Mouse (Mus musculus) ES-CJ7 (cell line): ENCODE results near the gene Hist1h2bb.

Experiments used
- DNase-seq: peaks from one replicate; pipeline ENCODE4 v3.0.0; 2011; ENCODE audit warnings: low read depth, low spot score

The Hist1h2bb gene

DNA sequence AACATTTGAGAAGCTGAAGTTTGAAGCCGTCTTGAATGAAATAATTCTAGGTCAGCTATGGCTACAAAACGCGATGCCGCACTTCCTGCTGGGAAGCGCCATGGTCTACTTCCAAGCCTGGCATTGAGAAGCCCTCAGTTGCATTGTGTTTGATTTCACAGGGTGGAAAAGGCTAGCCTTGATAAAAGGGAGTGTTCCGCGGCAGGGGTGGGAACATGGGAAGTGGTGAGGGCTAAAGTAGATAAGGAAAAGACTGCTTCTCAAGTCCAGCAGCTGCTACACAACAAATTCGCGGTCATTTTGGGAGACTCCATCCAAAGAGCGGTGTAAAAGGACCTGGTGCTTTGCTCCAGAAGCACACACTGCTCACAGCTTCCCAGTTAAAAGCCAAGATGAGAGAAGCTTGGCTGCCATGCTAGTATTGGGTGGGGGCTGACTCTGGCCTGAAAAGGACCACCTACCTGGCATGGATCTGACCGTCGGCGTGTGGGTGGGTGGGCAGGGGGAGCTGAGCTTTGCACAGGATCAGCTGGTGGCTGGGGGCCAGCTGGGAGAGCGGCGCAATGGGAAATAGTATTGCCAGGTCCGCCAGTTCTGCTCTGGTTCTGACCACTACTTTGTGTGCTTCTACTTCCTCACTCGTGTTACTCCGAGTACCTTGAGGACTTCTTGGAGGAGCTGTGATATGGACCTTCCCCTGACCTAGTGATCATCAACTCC, 17.9 kb upstream of the Hist1h2bb start:
- no peak for DNase-seq

DNA sequence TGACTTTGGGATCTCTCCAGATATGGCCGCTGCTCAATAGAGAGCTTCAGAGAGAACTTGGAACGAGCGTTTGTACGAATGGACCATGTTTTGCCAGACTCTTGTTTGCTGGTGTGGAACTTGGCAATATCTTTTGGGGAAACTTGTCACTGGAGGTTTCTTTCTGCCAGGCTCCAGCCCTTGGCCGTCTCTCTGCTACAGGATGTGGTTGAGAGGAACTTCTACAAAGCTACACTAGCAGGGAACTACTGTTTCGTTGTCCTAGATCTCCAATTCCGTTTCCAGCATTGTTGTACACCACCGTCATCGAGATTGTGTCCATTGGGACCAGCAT, 17.4 kb upstream of the Hist1h2bb start:
- DNase-seq, result no peak

DNA sequence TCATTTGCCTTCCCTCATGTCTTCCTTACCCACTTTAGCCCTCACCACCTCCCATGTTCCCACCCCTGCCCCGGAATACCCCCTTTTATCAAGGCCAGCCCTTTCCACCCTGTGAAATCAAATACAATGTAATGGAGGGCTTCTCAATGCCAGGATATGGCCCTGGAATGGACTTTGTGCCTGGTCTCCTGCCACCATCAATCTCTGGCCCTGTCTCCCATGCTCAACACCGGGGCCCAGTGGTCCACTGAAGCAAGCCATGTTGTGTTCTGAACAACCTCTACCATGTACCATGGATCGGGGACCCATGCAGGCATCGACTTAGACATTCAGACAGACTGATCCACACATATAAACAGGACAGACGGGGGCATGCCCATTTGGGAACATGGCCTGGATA, 16.8 kb upstream of the Hist1h2bb start:
- DNase-seq, result no peak

DNA sequence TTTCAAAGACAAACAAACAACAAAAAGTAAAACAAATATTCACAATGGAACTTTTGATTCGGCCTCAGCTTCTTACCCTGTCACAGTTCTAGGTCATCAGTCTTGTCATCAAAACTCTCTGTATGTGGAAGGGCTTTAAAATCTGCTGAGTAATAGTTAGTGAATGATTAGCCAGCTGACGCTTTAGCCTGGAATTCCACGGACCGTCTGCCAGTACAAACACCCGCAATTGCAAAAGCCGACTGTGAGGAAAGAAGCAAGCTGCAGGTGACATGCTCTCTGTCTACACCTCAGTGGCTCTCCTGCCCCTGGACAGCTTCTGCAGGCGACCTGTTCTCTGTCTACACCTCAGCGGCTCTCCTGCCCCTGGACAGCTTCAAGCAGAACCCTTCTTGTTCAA, 16.1 kb upstream of the Hist1h2bb start:
- DNase-seq, result no peak

DNA sequence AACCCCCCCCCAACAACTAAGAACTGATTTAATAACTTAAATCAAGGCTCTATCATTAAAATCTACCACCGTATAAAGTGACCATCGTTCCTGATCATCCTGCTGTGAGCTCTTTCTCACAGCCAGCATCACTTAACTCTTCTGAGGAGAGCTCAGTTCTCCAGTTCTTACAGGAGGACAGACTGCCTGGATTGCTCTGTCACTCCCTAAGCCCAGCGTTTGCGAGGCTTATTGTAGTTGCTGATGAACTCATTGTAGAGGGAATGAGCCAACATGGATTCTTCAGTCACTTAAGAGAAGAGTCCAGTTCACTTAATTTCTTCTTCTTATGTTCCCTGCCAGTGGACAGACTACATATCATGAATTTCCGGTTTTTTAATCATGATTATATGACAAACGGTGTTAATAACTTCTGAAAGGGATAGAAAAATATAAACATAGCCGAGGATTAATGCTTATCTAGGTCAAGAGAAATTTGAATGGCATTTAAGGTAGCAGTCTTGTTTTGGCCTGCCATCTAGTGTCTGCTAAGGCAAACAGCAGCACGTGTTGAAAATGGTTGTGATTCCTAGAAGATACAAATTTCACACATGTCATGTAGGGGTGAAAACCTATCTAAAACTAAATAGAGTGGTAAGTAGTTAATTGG, 14.3 kb upstream of the Hist1h2bb start:
- peak; percentile 49 for DNase-seq

DNA sequence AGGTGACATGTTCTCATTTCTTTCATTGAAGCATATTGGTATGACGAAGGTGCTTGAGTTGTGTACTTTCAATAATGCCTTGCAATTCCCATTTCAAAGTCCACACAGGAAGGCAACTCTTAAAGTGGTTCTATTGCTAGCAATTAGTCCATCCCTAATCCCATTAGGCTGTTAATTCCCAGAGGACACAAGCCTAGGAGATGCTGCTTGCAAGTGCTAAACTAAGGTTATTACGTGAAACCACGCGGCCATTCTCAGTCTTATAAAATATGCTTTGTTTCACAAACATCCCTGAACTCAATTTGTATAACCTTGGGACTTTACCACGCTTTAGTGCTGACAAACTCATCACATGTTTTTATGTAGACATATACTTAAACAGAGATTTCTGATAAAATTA, 9.4 kb upstream of the Hist1h2bb start:
- DNase-seq, result no peak

DNA sequence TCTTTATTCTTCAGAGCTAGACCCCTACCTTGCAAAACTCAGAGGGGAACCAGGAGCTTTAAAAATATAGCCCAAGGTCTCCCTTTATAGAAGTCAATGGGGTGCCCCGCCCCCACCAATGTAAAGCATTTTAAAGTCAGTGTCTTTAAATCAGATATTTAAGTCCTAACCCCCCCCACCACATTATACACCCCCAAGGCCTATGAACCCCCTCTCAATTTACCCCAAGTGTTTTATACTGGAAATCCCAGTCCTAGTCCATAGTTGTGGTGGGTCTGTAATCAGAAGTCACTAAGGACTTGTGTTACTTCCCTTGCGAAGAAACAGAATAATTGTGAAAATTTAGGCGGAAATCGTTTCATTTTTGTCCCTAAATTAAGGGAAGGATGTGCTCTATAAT, 8.5 kb upstream of the Hist1h2bb start:
- DNase-seq, result no peak

DNA sequence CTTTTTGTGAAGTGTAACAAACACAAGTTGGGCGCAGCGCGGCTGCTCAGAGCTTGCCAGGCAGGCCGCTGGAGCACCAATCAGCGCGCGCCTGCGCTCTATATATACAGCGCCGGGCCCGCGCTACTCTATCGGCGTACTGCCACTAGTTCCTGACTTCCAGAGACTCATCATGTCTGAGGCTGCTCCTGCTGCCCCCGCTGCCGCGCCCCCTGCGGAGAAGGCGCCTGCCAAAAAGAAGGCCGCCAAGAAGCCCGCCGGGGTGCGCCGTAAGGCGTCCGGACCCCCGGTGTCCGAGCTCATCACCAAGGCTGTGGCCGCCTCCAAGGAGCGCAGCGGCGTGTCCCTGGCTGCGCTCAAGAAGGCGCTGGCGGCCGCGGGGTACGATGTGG, 7.9 kb upstream of the Hist1h2bb start, which contains the start of gene Hist1h1c:
Gene Hist1h1c, plus strand, starts transcription at position 132 of the 392 bp plus-strand sequence.
- peak; percentile 93 for DNase-seq

DNA sequence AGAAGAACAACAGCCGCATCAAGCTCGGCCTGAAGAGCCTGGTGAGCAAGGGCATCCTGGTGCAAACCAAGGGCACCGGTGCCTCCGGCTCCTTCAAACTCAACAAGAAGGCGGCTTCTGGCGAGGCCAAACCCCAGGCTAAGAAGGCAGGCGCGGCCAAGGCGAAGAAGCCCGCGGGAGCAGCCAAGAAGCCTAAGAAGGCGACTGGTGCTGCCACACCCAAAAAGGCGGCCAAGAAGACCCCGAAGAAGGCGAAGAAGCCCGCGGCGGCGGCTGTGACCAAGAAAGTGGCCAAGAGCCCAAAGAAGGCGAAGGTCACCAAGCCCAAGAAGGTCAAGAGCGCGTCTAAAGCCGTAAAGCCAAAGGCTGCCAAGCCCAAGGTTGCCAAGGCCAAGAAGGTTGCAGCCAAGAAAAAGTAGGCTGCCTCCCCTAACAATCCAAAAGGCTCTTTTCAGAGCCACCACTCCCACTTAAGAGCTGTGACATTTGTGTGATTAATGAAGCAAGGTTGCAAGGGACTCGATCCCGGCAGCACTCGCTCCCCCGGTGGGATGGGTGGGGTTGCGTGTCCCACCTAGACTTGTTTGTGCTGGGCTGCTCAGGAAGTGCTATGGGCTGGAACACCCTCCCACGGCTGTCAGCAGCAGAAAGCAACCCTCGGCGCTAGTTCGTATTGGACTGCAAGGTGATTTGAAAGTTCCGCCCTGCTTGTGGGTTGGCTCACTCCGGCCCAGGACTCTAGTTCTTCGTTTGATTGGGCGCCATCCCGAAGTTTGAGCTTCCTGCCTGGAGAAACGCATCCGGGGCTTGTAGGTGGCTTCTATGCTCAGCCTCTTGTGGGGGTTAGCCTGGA, 7.2 kb upstream of the Hist1h2bb start:
- DNase-seq, result peak; percentile 97

DNA sequence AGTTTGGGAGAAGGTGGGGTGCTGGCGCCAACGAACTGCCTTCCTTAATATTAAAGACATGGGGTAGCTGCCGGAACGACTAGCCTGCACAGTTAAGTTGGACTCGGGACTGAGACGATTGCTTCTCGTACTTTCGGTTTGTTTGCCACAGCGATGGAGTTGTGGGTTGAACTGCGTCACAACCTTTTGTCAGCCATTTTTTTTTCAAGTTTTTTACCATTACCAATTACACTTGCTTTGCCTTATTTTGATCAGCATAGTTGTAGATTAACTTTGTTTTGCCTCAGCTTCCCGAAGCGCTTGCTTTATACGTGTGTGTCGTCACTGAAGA, 6.6 kb upstream of the Hist1h2bb start:
- DNase-seq, result no peak

DNA sequence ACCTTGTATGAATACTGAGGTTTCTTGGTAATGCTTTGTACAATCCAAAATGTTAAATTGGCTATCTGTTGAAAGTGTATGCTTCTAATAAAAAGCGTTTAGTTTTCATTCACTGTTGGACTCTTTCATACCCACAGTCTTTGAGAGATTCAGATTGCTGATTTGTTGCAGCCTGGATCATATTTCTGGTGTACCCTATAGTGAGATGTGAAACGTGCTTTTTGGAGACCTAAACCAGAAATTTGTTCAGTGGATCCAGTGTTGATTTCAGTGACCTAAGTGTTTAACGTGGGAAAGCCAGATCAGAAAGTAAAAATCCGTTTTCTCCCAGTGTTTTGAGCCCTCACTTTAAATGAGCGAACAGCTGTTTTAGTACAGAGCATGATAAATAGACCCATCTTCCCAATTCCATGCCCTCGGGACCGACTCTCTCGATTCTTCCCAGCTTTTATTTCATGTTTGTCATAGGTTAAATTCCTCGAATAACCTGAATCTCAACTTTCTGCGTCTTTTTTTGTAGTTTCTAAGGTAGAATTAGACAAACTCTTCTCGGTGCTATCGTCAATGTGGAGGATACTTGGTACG, 6.2 kb upstream of the Hist1h2bb start:
- peak; percentile 38 for DNase-seq

DNA sequence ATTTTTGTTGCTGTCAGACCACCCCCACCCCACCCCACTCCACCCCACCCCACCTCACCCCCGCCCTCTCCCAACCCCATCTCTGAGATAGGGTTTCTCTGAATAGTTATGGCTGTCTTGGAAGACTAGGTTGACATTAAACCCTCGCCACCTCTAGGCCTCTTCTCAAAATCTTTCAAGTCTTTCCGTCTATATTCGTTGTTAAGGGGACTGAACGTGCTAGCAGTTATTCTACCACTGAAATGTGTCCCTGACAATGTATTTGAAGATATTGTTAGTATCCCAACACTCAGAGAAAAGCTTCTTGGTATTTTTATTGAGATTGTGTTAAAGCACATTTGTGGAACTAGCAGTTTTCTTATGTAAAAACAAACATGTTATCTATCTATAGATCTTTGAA, 5.6 kb upstream of the Hist1h2bb start:
- no peak for DNase-seq

DNA sequence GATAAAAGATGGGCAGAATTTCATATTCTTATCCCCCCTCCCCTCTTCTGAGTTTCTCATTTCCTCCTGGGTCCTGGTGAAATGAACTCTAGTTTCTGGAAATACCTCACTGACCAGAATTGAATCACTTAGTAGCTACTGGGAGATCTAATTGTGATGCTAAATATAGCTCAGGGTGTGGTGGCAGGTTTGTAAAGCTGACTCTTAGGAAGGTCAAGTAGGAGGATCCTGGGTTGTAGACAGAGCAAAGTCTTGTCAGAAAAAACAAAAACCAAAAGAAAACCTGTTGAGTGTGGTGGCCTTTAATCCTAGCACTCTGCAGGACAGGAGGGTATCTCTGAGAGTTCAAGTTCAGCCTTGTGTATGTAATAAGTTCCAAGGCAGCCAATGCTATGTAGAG, 4.5 kb upstream of the Hist1h2bb start:
- DNase-seq, result peak; percentile 96

DNA sequence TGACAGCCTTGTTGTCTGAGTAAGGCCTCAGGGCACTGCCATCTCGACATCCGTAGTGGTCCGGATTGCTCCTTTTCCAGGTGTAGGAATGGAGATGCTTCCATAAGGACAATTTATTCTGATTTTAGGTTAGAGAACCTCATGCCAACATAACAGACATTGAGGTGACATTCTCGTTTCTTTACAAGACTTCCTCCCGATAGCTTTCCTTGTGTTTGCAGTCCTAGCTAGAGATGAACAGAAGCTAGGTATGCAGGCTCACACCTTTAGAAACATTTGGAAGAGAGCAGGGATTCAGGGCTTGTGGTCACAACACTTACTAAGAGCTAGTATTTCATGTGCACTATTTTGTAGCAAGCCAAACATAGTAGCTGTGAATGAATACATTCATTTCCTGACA, 3.3 kb upstream of the Hist1h2bb start:
- peak; percentile 40 for DNase-seq

DNA sequence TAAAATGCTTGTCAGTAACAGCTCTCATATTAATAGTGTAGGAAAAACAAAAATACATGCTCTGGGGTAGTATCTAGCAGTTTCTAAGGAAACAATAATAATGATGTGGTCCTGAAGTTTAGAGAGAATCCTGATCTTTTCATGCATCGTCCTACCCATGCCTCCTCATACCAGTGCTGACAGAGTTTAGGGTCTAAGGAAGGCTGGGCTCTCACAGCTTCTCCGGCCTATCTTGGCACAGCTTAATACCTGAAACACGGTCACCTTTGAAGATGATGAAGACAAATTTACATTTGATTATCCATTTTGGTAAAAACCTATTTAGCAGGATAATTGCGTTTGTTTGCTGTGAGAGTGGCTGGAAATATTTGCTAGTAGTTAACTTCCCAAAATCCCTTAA, 2.6 kb upstream of the Hist1h2bb start:
- DNase-seq, result peak; percentile 63

DNA sequence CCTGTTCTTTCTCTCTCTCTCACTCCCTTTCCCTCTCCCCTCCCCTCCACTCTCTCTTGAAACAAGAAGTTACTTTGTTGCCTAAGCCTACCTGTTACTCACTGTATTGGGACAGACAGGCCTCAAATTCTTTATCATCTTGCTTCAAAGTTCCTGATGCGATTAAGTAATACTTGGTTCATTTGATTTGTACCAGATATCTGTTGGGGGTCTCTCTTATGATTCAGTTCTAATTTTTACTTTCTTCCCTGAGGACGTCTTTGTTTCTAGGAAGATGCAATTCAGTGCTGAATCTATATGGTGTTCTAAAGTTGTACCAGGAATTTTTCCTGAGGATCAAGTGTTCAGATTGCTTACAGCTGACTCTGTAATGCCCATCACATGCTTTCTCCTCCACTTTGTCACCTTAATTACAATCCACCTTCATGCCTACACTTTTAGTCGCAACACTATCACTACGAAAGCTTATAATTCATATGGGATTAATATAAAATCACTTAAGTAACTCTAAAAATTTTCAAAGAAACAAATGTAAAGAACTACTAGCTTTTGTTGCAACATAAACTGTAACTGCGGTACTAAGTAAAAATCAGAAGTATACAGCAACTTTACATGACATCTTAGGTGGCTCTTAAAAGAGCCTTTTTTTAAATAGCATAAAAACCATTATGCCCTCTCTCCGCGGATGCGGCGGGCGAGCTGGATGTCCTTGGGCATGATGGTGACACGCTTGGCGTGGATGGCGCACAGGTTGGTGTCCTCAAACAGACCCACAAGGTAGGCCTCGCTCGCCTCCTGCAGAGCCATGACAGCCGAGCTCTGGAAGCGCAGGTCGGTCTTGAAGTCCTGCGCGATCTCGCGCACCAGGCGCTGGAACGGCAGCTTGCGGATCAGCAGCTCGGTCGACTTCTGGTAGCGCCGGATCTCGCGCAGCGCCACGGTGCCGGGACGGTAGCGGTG, 1.8 kb upstream of the Hist1h2bb start:
- DNase-seq, result peak; percentile 77

DNA sequence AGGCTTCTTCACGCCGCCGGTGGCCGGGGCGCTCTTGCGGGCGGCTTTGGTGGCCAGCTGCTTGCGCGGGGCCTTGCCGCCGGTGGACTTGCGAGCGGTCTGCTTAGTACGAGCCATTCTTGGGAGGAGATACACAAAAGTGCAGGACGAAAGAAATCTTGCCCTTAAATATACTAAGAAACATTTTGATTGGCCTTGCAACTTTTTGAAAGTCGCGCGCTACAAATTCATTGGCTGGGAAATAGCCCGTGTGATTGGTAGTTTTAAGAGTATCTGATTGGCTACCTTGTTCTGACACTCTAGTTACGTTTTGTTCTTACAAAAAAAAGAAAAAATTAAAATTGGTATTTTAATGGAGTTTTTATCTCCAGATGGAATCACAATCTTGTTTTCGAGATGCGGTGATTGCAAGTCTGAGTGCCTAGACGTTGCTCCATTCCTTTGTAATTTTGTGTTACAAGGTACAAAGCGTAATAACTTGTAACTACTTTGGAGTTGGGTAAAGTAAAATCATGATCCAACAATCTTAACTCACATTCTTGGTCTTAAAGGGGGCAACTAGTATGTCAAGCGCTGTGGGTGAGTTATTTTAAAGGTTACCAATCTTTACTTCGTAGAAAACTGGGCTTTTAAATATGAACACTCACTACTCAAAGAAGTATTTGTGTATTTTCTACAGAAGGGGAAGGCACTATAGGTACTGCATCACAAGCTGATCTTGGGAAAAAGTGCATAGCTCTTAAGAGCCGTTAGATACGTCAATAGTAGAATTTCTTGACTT, 963 bp upstream of the Hist1h2bb start, which contains the start of gene Hist1h3c:
Gene Hist1h3c, minus strand, starts transcription at position 222 of the 781 bp plus-strand sequence.
- DNase-seq, result peak; percentile 96

DNA sequence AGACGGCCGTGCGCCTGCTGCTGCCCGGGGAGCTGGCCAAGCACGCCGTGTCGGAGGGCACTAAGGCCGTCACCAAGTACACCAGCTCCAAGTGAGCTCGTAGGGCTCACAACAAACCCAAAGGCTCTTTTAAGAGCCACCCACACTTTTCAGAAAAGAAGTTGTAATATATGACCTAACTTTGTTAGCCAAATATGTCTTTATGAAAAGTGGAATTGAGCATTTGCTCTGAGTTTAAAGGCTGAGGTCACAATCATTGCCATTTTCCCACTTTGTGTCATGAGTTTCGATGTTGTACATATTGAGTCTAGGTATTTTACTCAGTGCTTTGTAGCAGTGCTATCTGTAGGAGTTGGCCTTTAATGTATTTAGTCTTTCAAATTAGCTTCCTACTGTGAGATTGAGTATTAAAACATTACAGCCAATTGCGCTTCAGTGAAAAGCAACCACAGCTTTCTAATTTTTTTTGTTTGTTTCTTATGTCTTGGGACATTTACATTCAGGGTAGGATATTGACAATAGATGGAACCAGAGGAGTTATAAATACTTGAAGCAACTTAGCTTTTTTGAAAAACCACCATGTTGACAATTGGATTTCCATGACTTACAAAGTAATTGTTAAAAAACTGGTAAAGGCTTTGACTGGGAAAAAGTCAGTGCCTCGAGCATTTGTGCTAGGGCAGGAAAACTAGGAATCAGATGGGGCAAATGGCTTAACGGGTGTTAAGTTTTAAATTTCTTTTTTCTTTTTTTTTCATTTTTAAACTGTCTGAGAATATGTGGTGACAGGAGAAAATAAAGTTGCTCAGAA, 752 bp downstream of the Hist1h2bb start:
- peak; percentile 79 for DNase-seq

DNA sequence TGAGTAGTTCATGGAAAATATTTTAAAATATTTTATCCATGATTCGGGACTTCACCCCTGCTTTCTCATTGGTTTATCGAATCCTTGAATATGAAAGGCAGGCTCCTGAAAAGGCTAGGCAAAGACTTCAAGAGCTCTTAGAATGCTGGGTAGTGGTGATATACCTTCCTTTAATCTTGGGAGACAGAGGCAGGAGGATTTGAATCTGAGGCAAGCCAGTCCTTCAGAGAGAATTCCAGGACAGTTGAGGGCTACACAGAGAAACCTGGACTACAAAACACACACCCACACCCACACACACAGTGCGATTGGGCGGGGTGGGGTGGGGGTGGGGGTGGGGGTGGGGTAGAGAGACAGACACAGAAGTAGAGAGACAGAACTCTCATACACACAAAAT, 1.4 kb downstream of the Hist1h2bb start:
- peak; percentile 86 for DNase-seq
